Mouse (Mus musculus) urinary bladder, postnatal 14 days (tissue): Measurements from ENCODE around the gene Acsl1.

Experiments
- DNase-seq: peaks from one replicate; pipeline ENCODE4 v3.0.0; 2021; ENCODE audit warnings: low spot score

The Acsl1 gene

GRCm38 (mm10) chr8:46475942-46476341 lies 5.1 kb downstream of the Acsl1 start:
- DNase-seq: no peak

GRCm38 (mm10) chr8:46477747-46478458 lies 7.1 kb downstream of the Acsl1 start:
- DNase-seq: no peak

GRCm38 (mm10) chr8:46478783-46479182 lies 7.9 kb downstream of the Acsl1 start:
- DNase-seq: no peak

GRCm38 (mm10) chr8:46479794-46480532 lies 9.1 kb downstream of the Acsl1 start:
- no peak for DNase-seq

- DNase-seq: no peak
These were observed 9.7 kb downstream of the Acsl1 start for GRCm38 (mm10) chr8:46480533-46480900.

- no peak for DNase-seq
These were observed 11.9 kb downstream of the Acsl1 start for GRCm38 (mm10) chr8:46482771-46483170.

- DNase-seq: no peak
These were observed 12.4 kb downstream of the Acsl1 start for GRCm38 (mm10) chr8:46483247-46483646.

GRCm38 (mm10) chr8:46484077-46484476 lies 13.2 kb downstream of the Acsl1 start:
- DNase-seq: no peak

GRCm38 (mm10) chr8:46484931-46485463 lies 14.2 kb downstream of the Acsl1 start:
- no peak for DNase-seq

- no peak for DNase-seq
These were observed 17.3 kb downstream of the Acsl1 start for GRCm38 (mm10) chr8:46488085-46488561.

- no peak for DNase-seq
These were observed 18.4 kb downstream of the Acsl1 start for GRCm38 (mm10) chr8:46489196-46489595.

GRCm38 (mm10) chr8:46490250-46490649 lies 19.4 kb downstream of the Acsl1 start:
- DNase-seq: no peak

- no peak for DNase-seq
These were observed 20.0 kb downstream of the Acsl1 start for GRCm38 (mm10) chr8:46490821-46491220.

GRCm38 (mm10) chr8:46493495-46494170 lies 22.8 kb downstream of the Acsl1 start:
- no peak for DNase-seq

- DNase-seq: no peak
These were observed 26.0 kb downstream of the Acsl1 start for GRCm38 (mm10) chr8:46496852-46497251.

GRCm38 (mm10) chr8:46497314-46498011 lies 26.6 kb downstream of the Acsl1 start:
- peak; percentile 59 for DNase-seq

- DNase-seq: no peak
These were observed 28.7 kb downstream of the Acsl1 start for GRCm38 (mm10) chr8:46499376-46500061.

GRCm38 (mm10) chr8:46502333-46503071 lies 31.7 kb downstream of the Acsl1 start:
- DNase-seq: no peak

GRCm38 (mm10) chr8:46503072-46503695 lies 32.3 kb downstream of the Acsl1 start:
- DNase-seq: no peak

GRCm38 (mm10) chr8:46504196-46504595 lies 33.4 kb downstream of the Acsl1 start:
- no peak for DNase-seq
